Mouse (Mus musculus) forebrain, embryonic 16.5 days (tissue): ENCODE measurements at regions not wholly inside any gene's neighbourhood (a gene's known extent, or its start where the extent isn't known, plus 50 kb on each side); places are given as distances from the start of the nearest gene placed in this dataset.

Source experiments
- ATAC-seq: fragments of 200-750 bp; cut with Nextera tagmentation; 2 replicates; pipeline ENCODE4 v1.8.0; 2017; ENCODE audit warnings: mild to moderate bottlenecking, moderate library complexity
- H3K27ac ChIP-seq: fragments of 300-500 bp; sonication (generic); 2 replicates; pipeline ENCODE4 v1.5.1; 2014; ENCODE audit warnings: low read length, control low read depth
- H3K27me3 ChIP-seq: fragments of 300-500 bp; sonication (generic); replicated peaks from 2 replicates; pipeline ENCODE4 v1.6.1; 2014; ENCODE audit warnings: low read length; ENCODE audit not compliant: control insufficient read depth, insufficient read depth
- H3K36me3 ChIP-seq: fragments of 300-500 bp; sonication (generic); 2 replicates; pipeline ENCODE4 v1.6.1; 2014; ENCODE audit not compliant: control insufficient read depth, insufficient read depth
- H3K4me1 ChIP-seq: fragments of 300-500 bp; sonication (generic); replicated peaks from 2 replicates; pipeline ENCODE4 v1.6.1; 2014; ENCODE audit warnings: low read length; ENCODE audit not compliant: control insufficient read depth, insufficient read depth
- H3K4me2 ChIP-seq: fragments of 300-500 bp; sonication (generic); 2 replicates; pipeline ENCODE4 v1.6.1; 2014; ENCODE audit warnings: mild to moderate bottlenecking, low read length, control low read depth
- H3K4me3 ChIP-seq: fragments of 300-500 bp; sonication (generic); replicated peaks from 2 replicates; pipeline ENCODE4 v1.5.1; 2014; ENCODE audit warnings: mild to moderate bottlenecking, low read length, control low read depth
- H3K9ac ChIP-seq: fragments of 300-500 bp; sonication (generic); replicated peaks from 2 replicates; pipeline ENCODE4 v1.6.1; 2014; ENCODE audit warnings: low read depth, low read length, control low read depth
- H3K9me3 ChIP-seq: fragments of 300-500 bp; sonication (generic); 2 replicates; pipeline ENCODE4 v1.6.1; 2016; ENCODE audit warnings: low read length; ENCODE audit not compliant: control insufficient read depth
- WGBS: fragments of 180-500 bp; shearing (Covaris S2); extraction: QIAGEN DNeasy Blood & Tissue Kit; methylation state at CpG from one replicate; pipeline ENCODE4 v1.1.7; 2014; 5-methylcytosine and 5-hydroxymethylcytosine counted together

DNA sequence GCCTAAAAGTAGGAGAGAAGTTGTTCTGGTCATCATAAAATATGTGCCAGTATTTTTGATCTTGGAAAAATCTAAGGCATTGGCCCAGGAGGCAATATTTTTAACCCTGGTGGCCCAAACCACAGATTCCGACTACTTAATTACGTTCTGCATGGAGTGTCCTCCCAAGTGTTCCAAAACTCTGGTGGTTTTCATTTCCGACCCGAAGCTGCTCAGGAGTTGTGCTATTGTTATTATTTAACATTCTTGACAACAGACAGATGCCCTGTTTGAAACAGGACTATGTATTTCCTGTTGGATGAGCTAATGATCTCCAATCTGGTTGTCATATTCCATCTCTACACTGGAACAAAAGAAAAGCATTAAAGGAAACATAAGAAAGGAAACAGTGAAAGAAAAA is 349.7 kb upstream of the Gm5148 start:
- no peak overlapping the region for H3K4me2 ChIP-seq
- H3K27ac ChIP-seq: no peak overlapping the region
- 85% methylated on average over 4 of the region's 4 CpGs for WGBS
- ATAC-seq: no peak
- H3K27me3 ChIP-seq: no peaks in the 10 kb centered on the region
- H3K9ac ChIP-seq: no peak overlapping the region
- H3K9me3 ChIP-seq: no peaks in the 10 kb centered on the region
- no peaks in the 10 kb centered on the region for H3K36me3 ChIP-seq
- H3K4me3 ChIP-seq: no peak overlapping the region
- H3K4me1 ChIP-seq: no peaks in the 10 kb centered on the region

GRCm38 (mm10) chr3:38055627-38056026 is 331.3 kb upstream of the Gm5148 start:
- Histone ChIP-seq H3K4me1 (no peaks in the 10 kb centered on the region), H3K27me3 (no peaks in the 10 kb centered on the region), H3K4me2 (no peak overlapping the region), H3K27ac (no peak overlapping the region), H3K36me3 (no peaks in the 10 kb centered on the region), H3K4me3 (no peak overlapping the region), H3K9ac (no peak overlapping the region), H3K9me3 (no peaks in the 10 kb centered on the region)
- no peak for ATAC-seq
- WGBS: 85% methylated on average over 9 of the region's 9 CpGs

- no peak overlapping the region for H3K4me2 ChIP-seq
- H3K4me3 ChIP-seq: no peak overlapping the region
- ATAC-seq: no peak
- H3K9me3 ChIP-seq: no peaks in the 10 kb centered on the region
- no peak overlapping the region for H3K9ac ChIP-seq
- H3K27ac ChIP-seq: no peak overlapping the region
- H3K4me1 ChIP-seq: no peaks in the 10 kb centered on the region
- no peaks in the 10 kb centered on the region for H3K36me3 ChIP-seq
- 85% methylated on average over 7 of the region's 7 CpGs for WGBS
- no peaks in the 10 kb centered on the region for H3K27me3 ChIP-seq
Observed at GRCm38 (mm10) chr3:38052941-38053340, 328.7 kb upstream of the Gm5148 start.

DNA sequence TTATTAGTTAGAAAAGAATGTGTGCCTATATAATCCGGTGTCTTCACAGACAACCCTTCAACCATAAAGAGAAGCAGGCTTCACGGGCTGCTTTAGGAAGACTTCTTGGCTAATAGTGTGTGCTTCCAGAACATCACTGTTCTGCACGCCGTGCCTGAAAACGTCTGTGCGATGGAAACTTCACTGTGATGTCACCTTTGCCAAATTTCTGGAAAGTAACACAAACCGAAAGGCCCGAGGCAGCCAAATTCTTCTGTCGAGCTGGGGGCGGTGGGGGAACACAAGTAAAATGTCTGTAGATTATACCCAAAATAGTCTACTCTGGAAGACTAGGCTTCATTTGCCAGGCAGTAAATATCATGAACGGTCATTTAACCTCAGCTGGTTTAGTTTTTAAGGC is 327.5 kb upstream of the Gm5148 start:
- no peaks in the 10 kb centered on the region for H3K36me3 ChIP-seq
- no peak for ATAC-seq
- H3K4me1 ChIP-seq: no peaks in the 10 kb centered on the region
- 88% methylated on average over 11 of the region's 11 CpGs for WGBS
- no peaks in the 10 kb centered on the region for H3K27me3 ChIP-seq
- H3K9me3 ChIP-seq: no peaks in the 10 kb centered on the region
- H3K27ac ChIP-seq: no peak overlapping the region
- no peak overlapping the region for H3K4me3 ChIP-seq
- H3K9ac ChIP-seq: no peak overlapping the region
- H3K4me2 ChIP-seq: no peak overlapping the region

DNA sequence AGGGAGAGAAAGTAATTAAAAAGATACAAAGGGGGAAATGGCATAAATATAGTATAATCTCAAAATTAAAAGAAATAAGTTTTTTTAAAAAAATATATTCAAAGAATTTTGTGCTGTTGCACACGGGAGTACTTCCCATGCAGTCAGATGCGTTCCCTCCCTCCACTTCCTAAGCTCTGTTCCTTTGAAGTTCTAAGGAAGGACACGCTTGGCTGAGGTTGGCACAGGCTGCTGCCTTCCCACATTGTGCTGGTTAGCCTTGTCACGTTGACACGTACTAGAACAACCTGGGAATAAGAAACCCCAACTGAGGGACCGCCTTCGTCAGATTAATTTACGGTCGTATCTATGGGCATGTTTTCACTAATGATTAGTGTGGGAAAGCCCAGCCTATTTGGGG is 326.6 kb upstream of the Gm5148 start:
- Histone ChIP-seq H3K4me2 (no peak overlapping the region), H3K9me3 (no peaks in the 10 kb centered on the region), H3K4me1 (no peaks in the 10 kb centered on the region; the same call in 1 of the 2 replicates), H3K27me3 (no peaks in the 10 kb centered on the region), H3K9ac (no peak overlapping the region), H3K36me3 (no peaks in the 10 kb centered on the region), H3K4me3 (no peak overlapping the region), H3K27ac (no peak overlapping the region)
- no peak for ATAC-seq
- 41% methylated on average over 9 of the region's 9 CpGs for WGBS

GRCm38 (mm10) chr3:38050366-38050765 is 326.1 kb upstream of the Gm5148 start:
- Histone ChIP-seq H3K4me2 (no peak overlapping the region), H3K4me1 (peaks cover 4% of the 10 kb centered on the region; the same call in 1 of the 2 replicates), H3K36me3 (no peaks in the 10 kb centered on the region), H3K4me3 (no peak overlapping the region), H3K9me3 (no peaks in the 10 kb centered on the region), H3K27me3 (no peaks in the 10 kb centered on the region), H3K9ac (no peak overlapping the region), H3K27ac (no peak overlapping the region)
- no peak for ATAC-seq
- WGBS: 52% methylated on average over 1 of the region's 1 CpGs

GRCm38 (mm10) chr3:38049290-38049689 is 325.0 kb upstream of the Gm5148 start:
- no peaks in the 10 kb centered on the region for H3K9me3 ChIP-seq
- WGBS: 45% methylated on average over 2 of the region's 2 CpGs
- no peak for ATAC-seq

GRCm38 (mm10) chr3:38047445-38047844 is 323.2 kb upstream of the Gm5148 start:
- Histone ChIP-seq H3K4me2 (no peak overlapping the region), H3K4me3 (no peak overlapping the region), H3K36me3 (no peaks in the 10 kb centered on the region), H3K4me1 (peaks cover 4% of the 10 kb centered on the region; the same call in 1 of the 2 replicates), H3K9me3 (no peaks in the 10 kb centered on the region), H3K27me3 (no peaks in the 10 kb centered on the region), H3K9ac (no peak overlapping the region), H3K27ac (no peak overlapping the region)
- 89% methylated on average over 4 of the region's 4 CpGs for WGBS
- ATAC-seq: no peak

More at GRCm38 (mm10) chr3:38049290-38049689, 325.0 kb upstream of the Gm5148 start:
- Histone ChIP-seq H3K27me3 (no peaks in the 10 kb centered on the region), H3K9ac (no peak overlapping the region), H3K4me3 (no peak overlapping the region), H3K27ac (no peak overlapping the region), H3K4me1 (peaks cover 4% of the 10 kb centered on the region; the same call in 1 of the 2 replicates), H3K4me2 (no peak overlapping the region), H3K36me3 (no peaks in the 10 kb centered on the region)

DNA sequence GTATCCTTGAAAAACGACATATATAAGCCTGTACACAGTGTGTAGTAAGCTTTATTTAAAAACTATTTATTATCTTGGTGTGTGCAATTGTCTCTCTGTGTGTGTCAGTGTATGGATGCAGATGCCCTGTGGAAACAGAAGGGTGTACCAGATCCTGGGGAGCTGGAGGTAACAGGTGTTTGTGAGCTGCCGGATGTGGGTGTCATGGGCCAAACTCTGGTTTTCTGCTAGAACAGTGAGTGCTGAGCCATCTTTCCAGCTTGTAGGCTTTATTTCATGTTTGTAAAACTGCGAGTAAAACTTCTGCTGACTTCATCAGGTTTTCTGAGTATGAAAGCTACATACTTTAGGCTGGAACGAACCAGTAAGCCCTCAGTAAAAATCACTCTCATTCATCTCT is 322.3 kb upstream of the Gm5148 start:
- Histone ChIP-seq H3K4me2 (no peak overlapping the region), H3K27ac (no peak overlapping the region), H3K9ac (no peak overlapping the region), H3K36me3 (no peaks in the 10 kb centered on the region), H3K4me1 (peaks cover 4% of the 10 kb centered on the region; the same call in 1 of the 2 replicates), H3K4me3 (no peak overlapping the region), H3K27me3 (no peaks in the 10 kb centered on the region), H3K9me3 (no peaks in the 10 kb centered on the region)
- 77% methylated on average over 4 of the region's 4 CpGs for WGBS
- no peak for ATAC-seq

- WGBS: 71% methylated on average over 2 of the region's 2 CpGs
- H3K4me3 ChIP-seq: no peak overlapping the region
- H3K4me2 ChIP-seq: no peak overlapping the region
Observed at GRCm38 (mm10) chr3:38045989-38046388, 321.7 kb upstream of the Gm5148 start.

More at GRCm38 (mm10) chr3:38045989-38046388, 321.7 kb upstream of the Gm5148 start:
- H3K27me3 ChIP-seq: no peaks in the 10 kb centered on the region
- no peak overlapping the region for H3K9ac ChIP-seq
- H3K9me3 ChIP-seq: no peaks in the 10 kb centered on the region
- no peak overlapping the region for H3K27ac ChIP-seq
- H3K4me1 ChIP-seq: peaks cover 4% of the 10 kb centered on the region; the same call in 1 of the 2 replicates
- H3K36me3 ChIP-seq: no peaks in the 10 kb centered on the region
- no peak for ATAC-seq
